Mouse (Mus musculus): ENCODE data around the gene Smim24. TPM values are rescaled to one million over a fixed set of nuclear protein-coding genes. Genes with fewer than 3 reads are reported as not detected.

Gene Smim24
- polyA plus RNA-seq, 2 experiments: 4.3 to 7.8 TPM

GRCm38 (mm10) chr10:81431526-81432168, 38.8 kb downstream of the Smim24 start:
- no peak overlapping the region for H3K27ac ChIP-seq (replicated peaks; ENCODE audit: low read depth, low read length)
- H3K4me1 ChIP-seq (ENCODE audit: control insufficient read depth, insufficient read depth, low read length): peaks cover 20% of the 10 kb centered on the region
- no peak overlapping the region for H3K9ac ChIP-seq (ENCODE audit: low read depth, low read length, severe bottlenecking)
- DNase-seq (ENCODE audit: low spot score) (no peak), ATAC-seq (ENCODE audit: low FRiP score, low read depth) (no peak)
- 0 out of 2 replicates have a peak, but pooled peaks cover 4% of the 10 kb centered on the region for H3K27me3 ChIP-seq (ENCODE audit: control insufficient read depth, insufficient read depth, low read length)
- 19% methylated on average over 15 of the region's 15 CpGs for WGBS
- TF ChIP-seq POLR2A (IDR thresholded peaks at IDR 0.05; ENCODE audit: borderline replicate concordance, extremely low read depth, insufficient read depth, insufficient read length): no peak
- peak overlapping the region; percentile 75 for H3K4me2 ChIP-seq (replicated peaks; ENCODE audit: low read depth, low read length, severe bottlenecking)
- no peaks in the 10 kb centered on the region for H3K9me3 ChIP-seq (ENCODE audit: control insufficient read depth, low read length)
- no peaks in the 10 kb centered on the region for H3K36me3 ChIP-seq (ENCODE audit: control insufficient read depth, insufficient read depth, low read length)
- H3K4me3 ChIP-seq (replicated peaks; ENCODE audit: low read length): peak overlapping the region; percentile 77

- DNase-seq (ENCODE audit: low spot score) (no peak), ATAC-seq (ENCODE audit: low FRiP score, low read depth) (no peak)
- 65% methylated on average over 21 of the region's 21 CpGs for WGBS
Observed at GRCm38 (mm10) chr10:81432169-81432867, 39.5 kb downstream of the Smim24 start.

GRCm38 (mm10) chr10:81432868-81433262, 40.0 kb downstream of the Smim24 start:
- peak overlapping the region; percentile 51 for H3K4me2 ChIP-seq (replicated peaks; ENCODE audit: low read depth, low read length, severe bottlenecking)
- DNase-seq (ENCODE audit: low spot score) (peak; percentile 97), ATAC-seq (ENCODE audit: low FRiP score, low read depth) (peak; percentile 88)
- H3K4me3 ChIP-seq (replicated peaks; ENCODE audit: low read length): peak overlapping the region; percentile 20
- no peaks in the 10 kb centered on the region for H3K36me3 ChIP-seq (ENCODE audit: control insufficient read depth, insufficient read depth, low read length)
- no peak overlapping the region for H3K27ac ChIP-seq (replicated peaks; ENCODE audit: low read depth, low read length)
- H3K27me3 ChIP-seq (ENCODE audit: control insufficient read depth, insufficient read depth, low read length): 0 out of 2 replicates have a peak, but pooled peaks cover 2% of the 10 kb centered on the region
- TF ChIP-seq POLR2A (IDR thresholded peaks at IDR 0.05; ENCODE audit: borderline replicate concordance, extremely low read depth, insufficient read depth, insufficient read length): no peak
- no peak overlapping the region for H3K9ac ChIP-seq (ENCODE audit: low read depth, low read length, severe bottlenecking)
- H3K4me1 ChIP-seq (ENCODE audit: control insufficient read depth, insufficient read depth, low read length): peaks cover 17% of the 10 kb centered on the region
- WGBS: 4% methylated on average over 17 of the region's 17 CpGs
- no peaks in the 10 kb centered on the region for H3K9me3 ChIP-seq (ENCODE audit: control insufficient read depth, low read length)

More at GRCm38 (mm10) chr10:81432169-81432867, 39.5 kb downstream of the Smim24 start:
- Histone ChIP-seq H3K27me3 (ENCODE audit: control insufficient read depth, insufficient read depth, low read length) (0 out of 2 replicates have a peak, but pooled peaks cover 4% of the 10 kb centered on the region), H3K4me3 (replicated peaks; ENCODE audit: low read length) (0 out of 2 replicates have a peak overlapping the region, but pooled peaks have one; percentile 20), H3K9me3 (ENCODE audit: control insufficient read depth, low read length) (no peaks in the 10 kb centered on the region), H3K4me1 (ENCODE audit: control insufficient read depth, insufficient read depth, low read length) (peaks cover 18% of the 10 kb centered on the region), H3K27ac (replicated peaks; ENCODE audit: low read depth, low read length) (no peak overlapping the region), H3K9ac (ENCODE audit: low read depth, low read length, severe bottlenecking) (no peak overlapping the region), H3K4me2 (replicated peaks; ENCODE audit: low read depth, low read length, severe bottlenecking) (peak overlapping the region; percentile 32; the same call in 1 of the 2 replicates), H3K36me3 (ENCODE audit: control insufficient read depth, insufficient read depth, low read length) (no peaks in the 10 kb centered on the region)
- TF ChIP-seq POLR2A (IDR thresholded peaks at IDR 0.05; ENCODE audit: borderline replicate concordance, extremely low read depth, insufficient read depth, insufficient read length): no peak

GRCm38 (mm10) chr10:81433541-81434289, 40.9 kb downstream of the Smim24 start:
- no peaks in the 10 kb centered on the region for H3K36me3 ChIP-seq (ENCODE audit: control insufficient read depth, insufficient read depth, low read length)
- no peaks in the 10 kb centered on the region for H3K9me3 ChIP-seq (ENCODE audit: control insufficient read depth, low read length)
- no peaks in the 10 kb centered on the region for H3K27me3 ChIP-seq (ENCODE audit: control insufficient read depth, insufficient read depth, low read length)
- no peak for TF ChIP-seq POLR2A (IDR thresholded peaks at IDR 0.05; ENCODE audit: borderline replicate concordance, extremely low read depth, insufficient read depth, insufficient read length)
- H3K9ac ChIP-seq (ENCODE audit: low read depth, low read length, severe bottlenecking): no peak overlapping the region
- ATAC-seq (ENCODE audit: low FRiP score, low read depth) (no peak), DNase-seq (ENCODE audit: low spot score) (no peak)
- no peak overlapping the region for H3K4me3 ChIP-seq (replicated peaks; ENCODE audit: low read length)
- peaks cover 17% of the 10 kb centered on the region for H3K4me1 ChIP-seq (ENCODE audit: control insufficient read depth, insufficient read depth, low read length)
- H3K4me2 ChIP-seq (replicated peaks; ENCODE audit: low read depth, low read length, severe bottlenecking): no peak overlapping the region
- WGBS: 72% methylated on average over 26 of the region's 26 CpGs
- no peak overlapping the region for H3K27ac ChIP-seq (replicated peaks; ENCODE audit: low read depth, low read length)
